Mouse (Mus musculus): ENCODE measurements around the gene Arrb2. TPM values are rescaled to one million over a fixed set of nuclear protein-coding genes. Genes with fewer than 3 reads are reported as not detected.
"Not testable (repeated sequence)": the region's sequence is repeated elsewhere in the genome, so short reads cannot be mapped to it uniquely, and the experiment has no call there.

The Arrb2 gene
- total RNA-seq, 2 experiments from 2014 or later: 92.5 to 96.0 TPM

GRCm38 (mm10) chr11:70443964-70444363 lies 11.5 kb downstream of the Arrb2 start:
- no peak for DNase-seq (ENCODE audit: low spot score in 2 of 2)

DNA sequence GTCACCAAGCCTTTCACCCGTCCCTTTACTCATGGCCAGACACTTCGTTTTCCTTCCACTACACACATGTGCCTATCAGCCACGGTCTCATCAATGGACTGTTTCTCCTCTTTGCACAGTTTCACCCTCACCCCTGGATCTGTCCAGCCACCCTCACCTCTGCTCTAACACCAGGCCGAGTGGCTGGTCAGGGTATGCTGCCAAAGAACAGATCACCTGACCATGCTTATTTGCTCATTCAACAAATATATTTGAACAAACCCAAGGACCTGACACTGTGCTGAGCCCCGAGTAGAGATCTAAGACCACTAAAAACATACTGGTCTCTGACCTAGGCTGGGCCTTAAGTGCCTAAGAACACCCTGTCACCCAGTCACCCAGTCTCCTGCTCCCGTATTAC lies 12.2 kb downstream of the Arrb2 start:
- DNase-seq (ENCODE audit: low spot score in 2 of 2): no peak

DNA sequence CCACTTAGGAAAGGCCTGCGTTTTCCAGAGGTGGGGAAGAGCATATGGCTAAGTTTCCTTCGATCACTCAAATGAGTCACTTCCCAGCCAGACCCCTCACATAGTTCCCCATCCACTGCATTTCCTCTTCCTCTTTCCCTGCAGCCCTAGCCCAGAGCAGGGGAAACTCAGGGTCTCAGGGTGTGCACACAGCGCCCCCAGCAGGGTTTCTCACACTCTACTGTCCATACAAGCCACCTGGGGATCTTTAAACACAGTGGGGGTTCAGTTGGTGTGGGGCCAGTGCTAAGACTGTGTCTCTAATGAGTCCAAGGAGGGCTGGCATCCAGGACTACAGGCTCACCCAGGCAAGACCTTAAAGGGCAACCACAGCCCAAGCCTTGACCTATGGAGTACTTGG lies 14.3 kb downstream of the Arrb2 start:
- no peak for DNase-seq (ENCODE audit: low spot score in 2 of 2)

DNA sequence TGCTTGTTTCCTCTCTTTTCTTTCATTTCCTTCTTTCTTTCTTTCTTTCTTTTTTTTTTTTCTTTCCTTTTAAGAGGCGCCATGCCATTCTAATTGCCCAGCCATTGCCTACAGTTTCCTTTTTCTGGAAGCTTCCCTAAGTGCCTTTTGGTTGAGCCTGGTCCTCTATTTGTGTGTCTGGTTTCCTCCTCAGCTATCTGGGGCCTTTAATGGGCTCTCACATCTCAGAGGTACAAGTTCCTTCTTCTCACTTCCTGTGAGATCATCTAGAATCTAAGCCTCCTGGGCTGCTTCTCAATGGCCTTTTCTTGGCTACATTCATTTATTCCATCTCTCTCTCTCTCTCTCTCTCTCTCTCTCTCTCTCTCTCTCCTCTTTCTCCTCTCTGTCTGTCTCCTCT lies 14.9 kb downstream of the Arrb2 start:
- DNase-seq (ENCODE audit: low spot score in 2 of 2): no peak

GRCm38 (mm10) chr11:70450926-70451325 lies 18.5 kb downstream of the Arrb2 start:
- no peak for DNase-seq (ENCODE audit: low spot score in 2 of 2)

DNA sequence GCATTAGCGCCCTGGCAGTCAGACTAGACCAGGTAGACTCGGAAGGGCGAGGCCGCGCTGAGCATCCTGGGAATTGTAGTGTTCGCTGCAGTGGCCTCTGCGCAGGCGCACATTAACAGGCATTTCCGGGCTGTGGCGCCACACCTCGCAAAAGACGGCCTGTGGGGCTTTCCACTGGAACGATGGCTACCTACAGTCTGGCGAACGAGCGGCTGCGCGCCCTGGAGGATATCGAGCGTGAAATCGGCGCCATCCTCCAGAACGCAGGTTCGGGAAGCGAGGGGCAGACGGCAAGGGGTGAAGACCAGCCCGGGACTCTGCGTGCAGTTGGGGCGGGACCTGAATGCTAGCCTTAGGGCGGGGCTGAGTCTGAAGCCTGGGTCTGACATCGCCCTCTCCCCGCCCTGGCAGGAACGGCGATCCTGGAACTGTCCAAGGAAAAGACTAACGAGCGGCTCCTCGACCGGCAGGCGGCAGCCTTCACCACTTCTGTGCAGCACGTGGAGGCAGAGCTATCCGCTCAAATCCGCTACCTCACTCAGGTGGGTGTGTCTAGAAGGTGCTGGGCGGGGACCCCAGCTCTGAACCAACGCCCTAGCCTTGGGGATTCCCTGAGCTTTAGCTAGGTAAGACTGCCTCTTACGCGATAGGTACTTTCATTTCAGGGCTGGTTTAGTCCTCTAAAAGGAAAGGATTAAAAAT lies 19.5 kb downstream of the Arrb2 start, which contains the start of gene Med11:
Med11 (plus strand) TSS at position 123 of the 702 bp plus-strand sequence.
- DNase-seq (ENCODE audit: low spot score in 2 of 2): peak; percentile 90 to 94

DNA sequence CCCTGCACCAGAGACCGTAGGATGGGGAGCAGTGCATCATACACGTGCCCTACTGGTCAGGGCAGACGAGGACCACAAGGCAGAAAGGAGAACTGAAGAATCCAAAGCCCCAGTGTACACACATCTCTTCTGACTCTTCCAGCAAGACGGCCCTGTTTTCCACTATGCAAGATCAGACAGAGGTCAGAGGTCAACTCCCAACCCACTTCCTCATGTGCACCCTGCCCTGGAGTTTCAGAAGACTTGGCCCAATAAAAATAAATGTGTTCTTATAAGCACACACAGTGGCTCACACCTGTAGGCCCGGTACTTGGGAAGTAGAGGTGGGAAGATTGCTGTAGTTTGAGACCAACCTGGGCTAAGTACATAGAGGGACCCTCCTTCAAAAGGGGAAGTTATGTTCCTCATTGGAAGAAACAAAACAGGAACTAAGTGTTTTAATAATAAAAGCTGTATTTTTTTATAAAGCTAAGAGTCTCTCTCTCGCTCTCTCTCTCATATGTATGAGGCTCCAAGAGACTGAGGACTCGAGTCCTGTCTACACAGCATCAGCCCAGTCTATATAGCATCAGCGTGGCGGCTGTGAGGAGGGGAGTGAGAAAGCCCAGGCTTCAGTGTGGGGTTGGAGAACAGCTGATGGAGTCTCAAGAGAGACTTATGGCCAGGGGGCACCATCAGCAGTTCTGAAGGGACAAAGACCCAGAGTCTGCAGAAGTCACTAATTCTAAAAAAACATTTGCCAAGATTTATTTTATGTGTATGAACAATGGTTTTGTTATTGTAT lies 21.0 kb downstream of the Arrb2 start:
- DNase-seq (ENCODE audit: low spot score in 2 of 2): no peak

- DNase-seq (ENCODE audit: low spot score in 2 of 2): no peak
Measured at GRCm38 (mm10) chr11:70458688-70459600, 26.5 kb downstream of the Arrb2 start, which contains the start of gene Zmynd15. Gene Zmynd15 (plus strand): TSS chr11:70459433.

- DNase-seq (ENCODE audit: low spot score in 2 of 2): peak in 1 of 2 experiments; percentile 23
Measured at GRCm38 (mm10) chr11:70459601-70460101, 27.2 kb downstream of the Arrb2 start, which contains the start of gene Cxcl16. Gene Cxcl16 (minus strand): TSS chr11:70459984.

- DNase-seq (ENCODE audit: low spot score in 2 of 2): no peak
Measured at GRCm38 (mm10) chr11:70463970-70464369, 31.5 kb downstream of the Arrb2 start.

DNA sequence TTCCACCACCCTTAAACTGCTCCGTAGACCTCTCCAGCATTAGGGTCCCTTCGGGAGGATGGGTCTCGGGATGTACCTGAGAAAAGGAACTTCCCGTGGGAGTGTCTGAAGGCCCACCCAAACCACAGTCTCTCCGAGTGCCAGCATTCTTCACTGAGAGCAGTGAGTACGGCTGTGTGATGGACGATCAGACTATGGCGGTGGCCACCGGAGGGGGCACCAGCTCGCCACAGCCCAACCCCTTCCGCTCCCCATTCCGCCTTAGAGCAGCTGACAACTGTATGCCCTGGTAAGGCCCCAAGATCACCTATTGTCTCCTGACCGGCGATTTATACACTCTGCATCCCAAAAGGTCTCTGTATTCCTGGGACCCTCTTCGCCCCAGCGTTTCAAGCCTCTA lies 32.8 kb downstream of the Arrb2 start:
- no peak for DNase-seq (ENCODE audit: low spot score in 2 of 2)

DNA sequence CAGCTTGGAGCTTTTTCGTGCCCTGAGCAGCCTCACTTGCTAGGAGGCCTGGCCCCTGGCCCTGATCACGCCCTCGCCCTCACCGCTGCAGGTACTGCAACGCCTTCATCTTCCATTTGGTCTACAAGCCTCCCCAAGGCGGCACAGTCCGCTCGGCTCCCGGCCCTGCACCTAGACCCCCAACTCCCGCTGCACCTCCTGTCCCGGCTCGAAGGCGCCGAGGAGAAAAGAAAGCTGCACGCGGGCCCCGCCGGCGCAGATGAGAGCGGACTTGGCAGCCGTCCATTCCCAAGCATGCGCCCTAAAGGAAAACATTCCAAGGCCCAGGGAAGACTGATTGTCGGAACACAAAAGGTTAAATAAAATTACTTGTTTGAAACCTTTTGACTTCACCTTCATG lies 33.4 kb downstream of the Arrb2 start:
- peak in 1 of 2 experiments; percentile 36 for DNase-seq (ENCODE audit: low spot score in 2 of 2)

DNA sequence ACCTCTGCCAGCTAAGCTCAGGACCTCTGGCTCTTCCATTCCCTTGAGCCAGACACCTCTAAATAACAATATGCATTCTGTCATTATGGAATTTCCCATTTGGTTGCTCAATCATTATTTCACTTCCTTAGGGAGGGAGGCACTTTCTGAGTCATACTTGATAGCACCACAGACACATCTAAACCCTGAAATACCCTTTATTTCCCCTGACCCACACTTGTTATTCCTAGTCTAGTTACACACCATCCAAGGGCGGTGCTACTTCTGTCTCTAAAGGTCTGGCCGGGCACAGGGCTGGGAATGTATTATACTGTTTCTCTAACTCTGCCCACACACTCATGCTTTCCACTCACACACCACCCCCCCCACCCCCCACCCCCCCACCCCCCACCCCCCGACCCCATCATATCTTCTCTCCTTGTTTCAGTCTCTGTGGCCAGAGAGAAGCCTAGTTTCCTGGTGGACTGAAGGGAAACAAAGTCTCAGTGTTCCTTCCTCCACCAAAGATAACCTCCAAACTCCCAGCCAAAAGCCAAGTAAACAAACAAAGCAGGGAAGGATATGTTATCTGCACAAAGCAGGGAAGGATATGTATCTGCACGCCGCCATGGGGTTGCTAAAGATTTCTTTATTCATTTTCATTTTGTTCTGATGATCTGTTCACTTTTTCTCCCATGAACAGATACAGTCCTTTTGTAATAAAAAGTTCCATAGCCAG lies 35.6 kb downstream of the Arrb2 start:
- DNase-seq (ENCODE audit: low spot score in 2 of 2): no peak

DNA sequence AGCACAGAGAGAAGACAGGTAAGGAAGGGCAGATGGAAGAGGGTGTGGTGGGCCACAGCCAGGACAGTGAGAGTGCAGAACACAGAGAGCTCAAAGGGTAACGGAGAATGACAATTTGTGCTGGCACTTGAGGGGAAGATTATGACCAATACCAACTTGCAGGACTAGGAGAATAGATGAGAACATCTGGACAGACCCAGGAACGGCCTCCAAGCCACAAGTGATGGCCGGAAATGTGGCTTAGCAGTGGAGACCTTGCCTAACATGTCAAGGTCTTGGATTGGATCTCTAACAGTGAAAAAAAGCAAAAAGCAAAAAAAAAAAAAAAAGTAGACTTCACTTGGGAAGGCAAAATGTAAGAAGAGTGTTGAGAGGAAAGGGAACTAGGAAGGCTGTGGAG lies 37.3 kb downstream of the Arrb2 start:
- no peak for DNase-seq (ENCODE audit: low spot score in 2 of 2)

GRCm38 (mm10) chr11:70472716-70473115 lies 40.3 kb downstream of the Arrb2 start:
- DNase-seq (ENCODE audit: low spot score in 2 of 2): no peak

DNA sequence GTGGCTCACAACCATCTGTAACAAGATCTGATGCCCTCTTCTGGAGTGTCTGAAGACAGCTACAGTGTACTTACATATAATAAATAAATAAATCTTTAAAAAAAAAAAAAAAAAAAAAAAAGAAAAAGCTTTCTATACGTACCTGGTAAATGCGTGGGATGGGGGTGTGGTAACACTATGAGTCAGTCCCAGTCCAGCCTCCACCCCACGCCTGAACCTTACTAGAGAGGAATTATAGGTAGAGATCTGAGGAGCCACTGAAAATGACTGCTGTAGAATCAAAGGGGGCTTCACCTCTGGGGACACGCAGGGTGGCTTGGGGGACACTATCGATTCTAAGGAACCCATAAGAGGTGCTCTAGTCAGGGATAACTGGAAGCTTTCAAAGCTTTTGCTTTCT lies 40.9 kb downstream of the Arrb2 start:
- not testable (repeated sequence) for DNase-seq (ENCODE audit: low spot score in 2 of 2)

DNA sequence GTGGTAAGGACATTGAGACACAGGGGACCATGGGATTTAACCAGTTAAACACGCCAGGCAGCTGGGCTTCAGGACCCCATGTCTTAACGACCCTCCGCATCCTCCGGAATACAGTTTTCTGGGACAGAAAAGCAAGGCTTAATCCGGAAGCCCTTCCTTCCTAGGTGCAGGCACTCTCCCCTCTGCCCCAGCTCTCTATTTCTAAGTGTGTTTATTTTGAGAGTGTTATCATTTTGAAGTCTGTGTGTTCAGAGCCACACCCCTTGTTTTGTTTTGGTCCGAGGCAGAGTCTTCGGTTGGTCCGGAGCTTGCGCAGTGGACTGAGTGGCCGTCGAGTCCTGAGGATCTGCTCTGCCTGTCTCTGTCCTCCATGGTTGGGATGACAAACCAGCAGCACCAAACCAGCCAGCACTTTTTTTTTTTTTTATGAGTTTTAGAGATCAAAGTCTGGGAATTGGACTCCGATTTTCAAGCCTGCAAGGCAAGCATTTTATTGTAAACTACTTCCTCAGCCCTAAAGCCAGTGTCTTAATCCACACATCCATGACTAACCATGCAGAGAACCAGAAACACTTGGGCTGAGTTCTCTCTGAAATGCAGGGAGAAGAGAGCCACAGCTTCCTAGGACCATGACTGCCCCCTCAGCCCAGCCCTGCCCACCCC lies 42.6 kb downstream of the Arrb2 start:
- DNase-seq (ENCODE audit: low spot score in 2 of 2): no peak

DNA sequence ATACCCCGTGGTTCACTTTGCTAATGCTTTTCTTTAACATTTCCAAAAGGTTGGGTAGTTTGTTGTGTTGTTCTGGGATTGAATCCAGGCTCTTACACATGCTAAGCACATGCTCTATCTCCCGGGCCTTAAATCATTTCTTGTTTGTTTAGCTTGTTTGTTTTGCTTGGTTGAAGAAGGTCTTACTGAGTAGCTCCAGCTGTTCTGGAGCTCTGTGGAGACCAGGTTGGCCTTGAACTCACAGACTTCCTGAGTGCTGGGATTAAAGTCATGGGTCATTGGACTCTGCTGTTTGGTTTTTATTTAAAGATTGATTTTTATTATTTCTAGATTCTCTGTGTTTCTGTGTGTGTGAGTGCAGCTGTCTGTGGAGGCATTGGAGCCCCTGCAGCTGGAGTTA lies 53.1 kb downstream of the Arrb2 start:
- DNase-seq (ENCODE audit: low spot score in 2 of 2): no peak

- DNase-seq (ENCODE audit: low spot score in 2 of 2): no peak
Measured at GRCm38 (mm10) chr11:70487816-70488215, 55.4 kb downstream of the Arrb2 start.

- DNase-seq (ENCODE audit: low spot score in 2 of 2): no peak
Measured at GRCm38 (mm10) chr11:70489138-70489537, 56.7 kb downstream of the Arrb2 start.
